Mouse (Mus musculus): Measurements from ENCODE around the gene Tbc1d10a. TPM values are rescaled to one million over a fixed set of nuclear protein-coding genes. Genes with fewer than 3 reads are reported as not detected.

Gene Tbc1d10a
- polyA plus RNA-seq, 1 experiment from 2014 or later: 10.7 TPM

GRCm38 (mm10) chr11:4219908-4220307 lies 33.3 kb downstream of the Tbc1d10a start:
- no peak overlapping the region for H3K4me2 ChIP-seq
- peaks cover 69% of the 10 kb centered on the region for H3K4me1 ChIP-seq
- no peak for ATAC-seq
- H3K9me3 ChIP-seq (replicated peaks): no peaks in the 10 kb centered on the region
- H3K36me3 ChIP-seq: peaks cover 4% of the 10 kb centered on the region
- no peak overlapping the region for H3K27ac ChIP-seq
- peaks cover 22% of the 10 kb centered on the region for H3K27me3 ChIP-seq (replicated peaks)
- H3K9ac ChIP-seq: no peak overlapping the region
- H3K4me3 ChIP-seq: no peak overlapping the region
- WGBS (ENCODE audit: insufficient replicate concordance): 51% methylated on average over 9 of the region's 9 CpGs

- H3K4me2 ChIP-seq: no peak overlapping the region
- H3K36me3 ChIP-seq: no peaks in the 10 kb centered on the region
- ATAC-seq: no peak
- H3K27me3 ChIP-seq (replicated peaks): peaks cover 22% of the 10 kb centered on the region
- H3K9me3 ChIP-seq (replicated peaks): no peaks in the 10 kb centered on the region
- H3K9ac ChIP-seq: no peak overlapping the region
- WGBS (ENCODE audit: insufficient replicate concordance): 44% methylated on average over 28 of the region's 28 CpGs
- H3K4me3 ChIP-seq: no peak overlapping the region
- H3K27ac ChIP-seq: 0 out of 2 replicates have a peak overlapping the region, but pooled peaks have one; percentile 36
- H3K4me1 ChIP-seq: peaks cover 77% of the 10 kb centered on the region
Measured at GRCm38 (mm10) chr11:4220443-4221400, 34.1 kb downstream of the Tbc1d10a start.

GRCm38 (mm10) chr11:4222046-4222950 lies 35.7 kb downstream of the Tbc1d10a start:
- Histone ChIP-seq H3K9me3 (replicated peaks) (no peaks in the 10 kb centered on the region), H3K4me3 (no peak overlapping the region), H3K36me3 (no peaks in the 10 kb centered on the region), H3K9ac (0 out of 2 replicates have a peak overlapping the region, but pooled peaks have one; percentile 4), H3K4me2 (no peak overlapping the region), H3K4me1 (peaks cover 92% of the 10 kb centered on the region), H3K27ac (peak overlapping the region; percentile 57; the same call in 1 of the 2 replicates), H3K27me3 (replicated peaks) (peaks cover 22% of the 10 kb centered on the region)
- WGBS (ENCODE audit: insufficient replicate concordance): 69% methylated on average over 17 of the region's 17 CpGs
- no peak for ATAC-seq

- 29% methylated on average over 5 of the region's 7 CpGs for WGBS (ENCODE audit: insufficient replicate concordance)
- Histone ChIP-seq H3K4me1 (peaks cover 93% of the 10 kb centered on the region), H3K27ac (peak overlapping the region; percentile 95), H3K4me2 (peak overlapping the region; percentile 76), H3K9me3 (replicated peaks) (no peaks in the 10 kb centered on the region), H3K4me3 (peak overlapping the region; percentile 72), H3K9ac (peak overlapping the region; percentile 82), H3K27me3 (replicated peaks) (peaks cover 17% of the 10 kb centered on the region), H3K36me3 (peaks cover 3% of the 10 kb centered on the region; the same call in 1 of the 2 replicates)
- ATAC-seq: peak; percentile 89
Measured at GRCm38 (mm10) chr11:4223393-4224188, 37.0 kb downstream of the Tbc1d10a start.

GRCm38 (mm10) chr11:4224223-4224622 lies 37.6 kb downstream of the Tbc1d10a start:
- H3K4me1 ChIP-seq: peaks cover 89% of the 10 kb centered on the region
- peak overlapping the region; percentile 76 for H3K4me2 ChIP-seq
- H3K9me3 ChIP-seq (replicated peaks): no peaks in the 10 kb centered on the region
- peak overlapping the region; percentile 82 for H3K9ac ChIP-seq
- no peak for ATAC-seq
- peak overlapping the region; percentile 72 for H3K4me3 ChIP-seq
- peaks cover 11% of the 10 kb centered on the region for H3K27me3 ChIP-seq (replicated peaks)
- peak overlapping the region; percentile 95 for H3K27ac ChIP-seq
- peaks cover 7% of the 10 kb centered on the region; the same call in 1 of the 2 replicates for H3K36me3 ChIP-seq
- 49% methylated on average over 2 of the region's 2 CpGs for WGBS (ENCODE audit: insufficient replicate concordance)

GRCm38 (mm10) chr11:4226569-4227325 lies 40.2 kb downstream of the Tbc1d10a start:
- Histone ChIP-seq H3K27me3 (replicated peaks) (no peaks in the 10 kb centered on the region), H3K4me3 (peak overlapping the region; percentile 72), H3K9me3 (replicated peaks) (no peaks in the 10 kb centered on the region), H3K36me3 (peaks cover 25% of the 10 kb centered on the region), H3K9ac (peak overlapping the region; percentile 59), H3K4me1 (peaks cover 92% of the 10 kb centered on the region), H3K27ac (peak overlapping the region; percentile 75), H3K4me2 (peak overlapping the region; percentile 76)
- peak; percentile 53 for ATAC-seq
- WGBS (ENCODE audit: insufficient replicate concordance): 58% methylated on average over 5 of the region's 5 CpGs

- Histone ChIP-seq H3K4me1 (peaks cover 88% of the 10 kb centered on the region), H3K4me3 (no peak overlapping the region), H3K9me3 (replicated peaks) (no peaks in the 10 kb centered on the region), H3K4me2 (no peak overlapping the region), H3K27me3 (replicated peaks) (no peaks in the 10 kb centered on the region), H3K27ac (no peak overlapping the region), H3K9ac (no peak overlapping the region), H3K36me3 (peaks cover 42% of the 10 kb centered on the region)
- ATAC-seq: no peak
- 60% methylated on average over 8 of the region's 8 CpGs for WGBS (ENCODE audit: insufficient replicate concordance)
Measured at GRCm38 (mm10) chr11:4228463-4228862, 41.9 kb downstream of the Tbc1d10a start.

- Histone ChIP-seq H3K9ac (no peak overlapping the region), H3K4me3 (no peak overlapping the region), H3K4me1 (peaks cover 86% of the 10 kb centered on the region), H3K27me3 (replicated peaks) (no peaks in the 10 kb centered on the region), H3K4me2 (no peak overlapping the region), H3K36me3 (peaks cover 42% of the 10 kb centered on the region), H3K9me3 (replicated peaks) (no peaks in the 10 kb centered on the region), H3K27ac (peak overlapping the region; percentile 54)
- ATAC-seq: no peak
- WGBS (ENCODE audit: insufficient replicate concordance): 63% methylated on average over 4 of the region's 4 CpGs
Measured at GRCm38 (mm10) chr11:4229841-4230240, 43.3 kb downstream of the Tbc1d10a start.

- Histone ChIP-seq H3K27me3 (replicated peaks) (no peaks in the 10 kb centered on the region), H3K27ac (no peak overlapping the region), H3K36me3 (peaks cover 42% of the 10 kb centered on the region), H3K4me2 (no peak overlapping the region), H3K4me3 (no peak overlapping the region), H3K4me1 (peaks cover 86% of the 10 kb centered on the region), H3K9me3 (replicated peaks) (no peaks in the 10 kb centered on the region), H3K9ac (no peak overlapping the region)
- ATAC-seq: no peak
- WGBS (ENCODE audit: insufficient replicate concordance): 91% methylated on average over 2 of the region's 2 CpGs
Measured at GRCm38 (mm10) chr11:4231435-4231834, 44.8 kb downstream of the Tbc1d10a start.

- Histone ChIP-seq H3K4me1 (peaks cover 86% of the 10 kb centered on the region), H3K27ac (peak overlapping the region; percentile 37), H3K9ac (no peak overlapping the region), H3K27me3 (replicated peaks) (peaks cover 4% of the 10 kb centered on the region; the same call in 1 of the 2 replicates), H3K4me2 (no peak overlapping the region), H3K4me3 (no peak overlapping the region), H3K36me3 (peaks cover 42% of the 10 kb centered on the region), H3K9me3 (replicated peaks) (no peaks in the 10 kb centered on the region)
- ATAC-seq: peak; percentile 17
- WGBS (ENCODE audit: insufficient replicate concordance): 33% methylated on average over 12 of the region's 12 CpGs
Measured at GRCm38 (mm10) chr11:4232644-4233043, 46.1 kb downstream of the Tbc1d10a start.

All from liver, embryonic 12.5 days (tissue).